Mouse (Mus musculus): Measurements from ENCODE around the gene Clec2l.

DNA sequence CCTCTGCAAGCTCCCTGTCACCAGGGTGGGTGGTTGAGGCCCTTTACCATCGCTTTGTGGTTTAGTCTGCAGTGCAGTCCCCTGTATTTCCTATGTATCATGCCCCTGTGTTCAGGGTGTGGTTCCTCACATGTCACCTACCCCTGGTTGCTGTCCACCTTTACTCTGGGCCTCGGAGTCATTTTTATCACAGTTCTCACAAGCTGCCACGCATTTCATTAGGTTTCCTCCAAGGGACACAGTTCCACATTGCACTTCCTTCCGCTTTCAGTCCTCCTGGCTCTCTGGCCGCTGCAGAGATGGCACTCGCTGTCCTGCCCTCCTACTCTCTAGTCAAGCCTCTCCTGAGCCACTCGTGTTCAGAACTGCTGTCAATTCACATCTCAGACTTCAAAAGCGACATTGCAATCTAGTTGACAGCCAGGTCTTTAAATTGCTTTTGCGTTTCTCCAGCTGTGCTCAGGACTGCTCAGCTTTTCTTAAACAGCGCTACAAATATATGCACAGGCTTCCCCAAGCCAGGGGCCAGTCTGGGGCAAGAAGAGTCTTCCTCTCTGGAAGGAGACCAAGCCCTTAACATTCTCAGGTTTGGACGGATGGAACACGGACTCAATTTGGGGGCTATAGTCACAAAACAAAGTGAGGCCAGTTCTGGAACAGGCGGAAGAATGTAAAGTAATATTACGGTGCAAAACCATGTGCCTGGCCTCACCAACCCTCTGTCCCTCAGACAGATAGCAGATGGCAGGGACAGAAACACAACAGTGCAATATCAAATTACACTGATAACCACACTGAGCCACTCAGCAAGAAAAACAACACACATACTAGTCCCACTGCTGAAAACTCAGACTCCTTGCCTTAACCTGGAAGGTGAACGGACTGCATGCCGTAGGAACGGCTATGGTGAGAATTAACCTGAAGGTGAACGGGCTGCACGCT, 51.4 kb downstream of the Clec2l start:
- TF ChIP-seq SMC3 (IDR thresholded peaks at IDR 0.05; ENCODE audit: low read depth, low read length) (no peak), CTCF (IDR thresholded peaks at IDR 0.05 in 2 of 3, conservative IDR thresholded peaks at IDR 0.05 in 1 of 3; ENCODE audit: control insufficient read depth in 1 of 3, insufficient read depth in 1 of 3, low read depth in 2 of 3, low read length in 3 of 3, poor library complexity in 1 of 3, severe bottlenecking in 1 of 3) (no peak), ETS1 (IDR thresholded peaks at IDR 0.05; ENCODE audit: low read depth, low read length) (peak; percentile 29; the same call in 1 of the 2 replicates), RAD21 (IDR thresholded peaks at IDR 0.05; ENCODE audit: low read depth, low read length) (no peak), ELF1 (IDR thresholded peaks at IDR 0.05; ENCODE audit: low read depth, low read length) (no peak), POLR2AphosphoS2 (IDR thresholded peaks at IDR 0.05; ENCODE audit: low read length) (no peak), MYC (IDR thresholded peaks at IDR 0.05; ENCODE audit: low read depth, low read length) (0 out of 2 replicates have a peak, but pooled peaks have one; percentile 26), POLR2A (IDR thresholded peaks at IDR 0.05; ENCODE audit: control insufficient read depth in 1 of 2, insufficient read depth in 1 of 2, low read depth in 1 of 2, low read length in 2 of 2, poor library complexity in 1 of 2) (no peak), CHD2 (IDR thresholded peaks at IDR 0.05; ENCODE audit: low read length) (no peak), GATA1 (IDR thresholded peaks at IDR 0.05; ENCODE audit: low read depth, low read length) (peak; percentile 59)

All from MEL (cell line).